Mouse (Mus musculus): ENCODE data around the gene Ascc1. TPM values are rescaled to one million over a fixed set of nuclear protein-coding genes. Genes with fewer than 3 reads are reported as not detected.

The Ascc1 gene
- polyA plus RNA-seq, 1 experiment from 2014 or later, result 50.2 TPM

GRCm38 (mm10) chr10:59973400-59973799 is 29.2 kb upstream of the Ascc1 start:
- no peaks in the 10 kb centered on the region for H3K36me3 ChIP-seq (ENCODE audit: control insufficient read depth, insufficient read depth, low read length)
- H3K27me3 ChIP-seq (replicated peaks; ENCODE audit: control insufficient read depth, insufficient read depth, low read length), result 0 out of 2 replicates have a peak, but pooled peaks cover 3% of the 10 kb centered on the region
- WGBS, result 91% methylated on average over 4 of the region's 4 CpGs
- no peaks in the 10 kb centered on the region for H3K9me3 ChIP-seq (replicated peaks; ENCODE audit: control insufficient read depth, low read length)
- no peak for ATAC-seq
- no peak overlapping the region for H3K4me3 ChIP-seq (ENCODE audit: low read depth, low read length)
- peaks cover 13% of the 10 kb centered on the region for H3K4me1 ChIP-seq (ENCODE audit: control insufficient read depth, insufficient read depth, low read length)
- no peak overlapping the region; the same call in 1 of the 2 replicates for H3K27ac ChIP-seq (ENCODE audit: low read depth, low read length)
- DNase-seq (ENCODE audit: low spot score), result no peak
- H3K4me2 ChIP-seq (ENCODE audit: low read length), result no peak overlapping the region
- no peak overlapping the region for H3K9ac ChIP-seq (ENCODE audit: low read length)

DNA sequence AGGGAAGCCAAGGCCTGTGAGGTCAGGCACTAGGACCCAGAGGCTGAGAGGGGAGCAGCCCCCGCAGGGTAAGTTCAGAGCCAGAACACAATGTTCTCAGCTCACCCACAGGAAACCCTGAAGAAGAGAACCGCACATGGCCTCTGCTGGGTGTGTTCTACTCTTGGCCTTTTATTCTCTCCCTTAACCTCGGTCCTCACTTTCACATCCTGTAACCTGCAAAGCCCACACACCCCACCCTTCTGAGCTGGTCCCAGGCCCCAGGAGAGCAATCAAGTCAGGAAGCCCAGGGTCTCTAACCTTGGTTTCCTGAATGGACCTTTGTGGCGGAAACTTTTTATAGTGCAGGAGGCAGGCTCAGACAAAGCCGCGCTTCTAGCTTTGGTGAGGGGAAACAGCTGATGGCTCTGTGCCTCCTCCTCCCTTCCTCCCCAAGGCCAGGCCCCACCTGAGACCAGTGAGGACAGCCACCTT is 28.4 kb upstream of the Ascc1 start:
- ATAC-seq (no peak), DNase-seq (ENCODE audit: low spot score) (no peak)
- Histone ChIP-seq H3K4me3 (ENCODE audit: low read depth, low read length) (no peak overlapping the region), H3K4me1 (ENCODE audit: control insufficient read depth, insufficient read depth, low read length) (peaks cover 21% of the 10 kb centered on the region), H3K27me3 (replicated peaks; ENCODE audit: control insufficient read depth, insufficient read depth, low read length) (0 out of 2 replicates have a peak, but pooled peaks cover 3% of the 10 kb centered on the region), H3K9me3 (replicated peaks; ENCODE audit: control insufficient read depth, low read length) (no peaks in the 10 kb centered on the region), H3K36me3 (ENCODE audit: control insufficient read depth, insufficient read depth, low read length) (no peaks in the 10 kb centered on the region), H3K4me2 (ENCODE audit: low read length) (no peak overlapping the region), H3K9ac (ENCODE audit: low read length) (peak overlapping the region; percentile 25; the same call in 1 of the 2 replicates), H3K27ac (ENCODE audit: low read depth, low read length) (peak overlapping the region; percentile 27; the same call in 1 of the 2 replicates)
- 13% methylated on average over 6 of the region's 6 CpGs for WGBS

DNA sequence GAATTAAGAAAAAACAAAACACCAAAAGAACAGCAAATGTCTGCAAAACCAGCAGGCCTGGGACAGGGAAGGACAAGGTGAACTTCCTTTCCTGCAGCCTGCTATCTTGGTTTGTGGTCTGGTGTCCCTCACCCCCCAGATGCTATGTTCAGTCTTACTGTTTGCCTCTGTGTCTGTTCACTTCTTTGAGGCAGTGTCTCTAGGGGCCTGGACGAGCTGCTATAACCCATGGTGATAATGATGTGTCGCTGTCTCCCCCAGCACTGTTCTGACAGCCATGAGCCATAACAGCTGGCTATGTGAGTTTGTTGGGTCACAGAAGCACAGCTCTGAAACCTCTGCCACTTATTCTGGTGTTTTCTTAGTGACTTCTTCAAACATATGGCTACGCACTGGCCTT is 27.8 kb upstream of the Ascc1 start:
- H3K9me3 ChIP-seq (replicated peaks; ENCODE audit: control insufficient read depth, low read length), result no peaks in the 10 kb centered on the region
- H3K27me3 ChIP-seq (replicated peaks; ENCODE audit: control insufficient read depth, insufficient read depth, low read length), result 0 out of 2 replicates have a peak, but pooled peaks cover 3% of the 10 kb centered on the region
- DNase-seq (ENCODE audit: low spot score) (no peak), ATAC-seq (no peak)
- no peaks in the 10 kb centered on the region for H3K36me3 ChIP-seq (ENCODE audit: control insufficient read depth, insufficient read depth, low read length)
- peaks cover 23% of the 10 kb centered on the region for H3K4me1 ChIP-seq (ENCODE audit: control insufficient read depth, insufficient read depth, low read length)
- no peak overlapping the region for H3K4me3 ChIP-seq (ENCODE audit: low read depth, low read length)
- H3K27ac ChIP-seq (ENCODE audit: low read depth, low read length), result no peak overlapping the region; the same call in 1 of the 2 replicates
- no peak overlapping the region for H3K9ac ChIP-seq (ENCODE audit: low read length)
- no peak overlapping the region for H3K4me2 ChIP-seq (ENCODE audit: low read length)
- WGBS, result 72% methylated on average over 3 of the region's 3 CpGs

GRCm38 (mm10) chr10:59977141-59977540 is 25.5 kb upstream of the Ascc1 start:
- Histone ChIP-seq H3K9me3 (replicated peaks; ENCODE audit: control insufficient read depth, low read length) (no peaks in the 10 kb centered on the region), H3K4me3 (ENCODE audit: low read depth, low read length) (no peak overlapping the region), H3K27me3 (replicated peaks; ENCODE audit: control insufficient read depth, insufficient read depth, low read length) (no peaks in the 10 kb centered on the region), H3K4me2 (ENCODE audit: low read length) (no peak overlapping the region), H3K4me1 (ENCODE audit: control insufficient read depth, insufficient read depth, low read length) (peaks cover 20% of the 10 kb centered on the region), H3K9ac (ENCODE audit: low read length) (no peak overlapping the region), H3K27ac (ENCODE audit: low read depth, low read length) (no peak overlapping the region), H3K36me3 (ENCODE audit: control insufficient read depth, insufficient read depth, low read length) (no peaks in the 10 kb centered on the region)
- DNase-seq (ENCODE audit: low spot score), result no peak
- no peak for ATAC-seq
- WGBS, result 60% methylated on average over 2 of the region's 4 CpGs

DNA sequence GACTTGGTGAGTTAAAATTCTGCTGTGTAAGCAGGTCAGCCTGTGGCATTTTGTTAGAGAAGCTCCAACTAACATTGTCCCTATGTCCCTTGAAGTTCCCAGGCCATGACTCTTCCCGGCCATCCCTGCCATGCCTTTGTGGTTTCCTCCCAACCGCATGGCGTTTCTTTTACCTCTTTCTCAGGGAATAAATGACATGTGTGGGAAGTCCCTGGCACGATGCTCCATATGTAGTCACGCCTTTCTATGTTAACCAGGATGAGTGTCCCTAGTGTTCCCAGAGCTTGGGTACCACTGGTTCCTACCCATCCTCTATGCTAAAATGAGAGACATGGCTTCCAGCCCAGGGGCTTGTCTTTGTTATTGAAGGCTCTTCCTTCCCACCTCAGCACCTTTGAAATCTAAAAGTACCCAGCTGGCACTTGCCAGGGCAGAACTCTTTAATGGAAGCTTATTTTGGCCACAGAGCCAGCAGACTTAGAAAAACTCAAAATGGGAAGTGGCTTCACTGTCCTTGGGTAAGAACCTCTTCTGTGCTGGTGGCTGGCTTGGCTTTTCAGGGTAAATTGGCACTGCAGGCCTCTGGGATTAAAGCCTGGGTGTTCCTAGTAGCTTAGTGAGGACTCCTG is 24.8 kb upstream of the Ascc1 start:
- H3K36me3 ChIP-seq (ENCODE audit: control insufficient read depth, insufficient read depth, low read length), result no peaks in the 10 kb centered on the region
- no peaks in the 10 kb centered on the region for H3K27me3 ChIP-seq (replicated peaks; ENCODE audit: control insufficient read depth, insufficient read depth, low read length)
- H3K9me3 ChIP-seq (replicated peaks; ENCODE audit: control insufficient read depth, low read length), result no peaks in the 10 kb centered on the region
- 94% methylated on average over 5 of the region's 5 CpGs for WGBS
- peaks cover 20% of the 10 kb centered on the region for H3K4me1 ChIP-seq (ENCODE audit: control insufficient read depth, insufficient read depth, low read length)
- ATAC-seq (no peak), DNase-seq (ENCODE audit: low spot score) (no peak)
- no peak overlapping the region for H3K9ac ChIP-seq (ENCODE audit: low read length)
- no peak overlapping the region for H3K4me3 ChIP-seq (ENCODE audit: low read depth, low read length)
- H3K4me2 ChIP-seq (ENCODE audit: low read length), result no peak overlapping the region
- no peak overlapping the region for H3K27ac ChIP-seq (ENCODE audit: low read depth, low read length)

GRCm38 (mm10) chr10:59978401-59978800 is 24.2 kb upstream of the Ascc1 start:
- 64% methylated on average over 2 of the region's 2 CpGs for WGBS
- no peak overlapping the region for H3K4me2 ChIP-seq (ENCODE audit: low read length)
- H3K27ac ChIP-seq (ENCODE audit: low read depth, low read length), result peak overlapping the region; percentile 10; the same call in 1 of the 2 replicates

DNA sequence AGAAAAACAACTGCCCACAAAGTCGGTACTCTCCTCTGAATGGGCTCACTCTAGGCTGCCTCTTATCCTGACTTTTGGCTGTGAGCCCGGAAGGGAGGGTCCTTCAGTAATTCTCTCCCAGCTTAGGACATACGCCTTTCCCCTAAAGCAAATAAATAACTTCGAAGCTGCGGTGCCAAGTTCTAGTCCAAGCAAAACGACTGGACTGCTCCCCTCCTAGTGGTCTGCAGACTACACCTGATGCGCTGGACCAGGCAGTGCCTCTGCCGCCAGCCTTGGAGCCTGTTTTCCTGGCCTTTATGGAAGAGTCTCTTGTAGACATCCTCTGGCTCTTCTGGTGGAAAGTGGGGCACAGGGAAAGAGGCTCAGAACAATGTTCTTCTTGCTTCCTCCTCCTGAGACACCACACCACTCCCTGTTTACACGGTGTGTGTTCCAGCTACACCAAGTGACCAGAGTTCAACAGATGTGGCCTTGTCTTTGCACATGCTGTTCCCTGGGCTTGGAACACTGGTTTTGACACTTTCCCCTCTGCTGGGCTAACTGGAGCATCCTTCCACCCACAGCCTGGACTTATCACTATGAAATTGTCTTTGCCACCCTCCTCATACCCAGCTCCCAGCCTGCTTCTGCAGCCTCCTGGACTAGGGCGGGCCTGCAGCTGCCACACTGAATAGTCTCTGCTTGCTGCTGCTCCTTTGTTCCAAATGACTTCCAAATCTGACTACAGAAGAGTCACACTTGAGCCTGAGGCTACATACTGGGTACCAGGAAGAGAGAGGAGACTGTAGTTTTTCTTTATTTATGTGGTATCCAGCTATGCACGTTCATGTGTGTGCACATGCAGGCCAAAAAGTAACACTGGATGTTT is 23.5 kb upstream of the Ascc1 start:
- H3K27me3 ChIP-seq (replicated peaks; ENCODE audit: control insufficient read depth, insufficient read depth, low read length), result no peaks in the 10 kb centered on the region
- DNase-seq (ENCODE audit: low spot score), result peak; percentile 82
- no peak overlapping the region for H3K4me3 ChIP-seq (ENCODE audit: low read depth, low read length)
- peaks cover 19% of the 10 kb centered on the region for H3K4me1 ChIP-seq (ENCODE audit: control insufficient read depth, insufficient read depth, low read length)
- 0 out of 2 replicates have a peak, but pooled peaks cover under 1% of the 10 kb centered on the region for H3K36me3 ChIP-seq (ENCODE audit: control insufficient read depth, insufficient read depth, low read length)
- H3K27ac ChIP-seq (ENCODE audit: low read depth, low read length), result peak overlapping the region; percentile 10; the same call in 1 of the 2 replicates
- no peak overlapping the region for H3K9ac ChIP-seq (ENCODE audit: low read length)
- no peak overlapping the region for H3K4me2 ChIP-seq (ENCODE audit: low read length)
- H3K9me3 ChIP-seq (replicated peaks; ENCODE audit: control insufficient read depth, low read length), result no peaks in the 10 kb centered on the region
- WGBS, result 35% methylated on average over 11 of the region's 11 CpGs
- ATAC-seq, result peak; percentile 75

More at GRCm38 (mm10) chr10:59978401-59978800, 24.2 kb upstream of the Ascc1 start:
- H3K9ac ChIP-seq (ENCODE audit: low read length), result no peak overlapping the region
- ATAC-seq (no peak), DNase-seq (ENCODE audit: low spot score) (no peak)
- H3K4me1 ChIP-seq (ENCODE audit: control insufficient read depth, insufficient read depth, low read length), result peaks cover 20% of the 10 kb centered on the region
- H3K9me3 ChIP-seq (replicated peaks; ENCODE audit: control insufficient read depth, low read length), result no peaks in the 10 kb centered on the region
- H3K27me3 ChIP-seq (replicated peaks; ENCODE audit: control insufficient read depth, insufficient read depth, low read length), result no peaks in the 10 kb centered on the region
- H3K36me3 ChIP-seq (ENCODE audit: control insufficient read depth, insufficient read depth, low read length), result no peaks in the 10 kb centered on the region
- no peak overlapping the region for H3K4me3 ChIP-seq (ENCODE audit: low read depth, low read length)

- peaks cover 13% of the 10 kb centered on the region for H3K4me1 ChIP-seq (ENCODE audit: control insufficient read depth, insufficient read depth, low read length)
- 95% methylated on average over 6 of the region's 6 CpGs for WGBS
- H3K36me3 ChIP-seq (ENCODE audit: control insufficient read depth, insufficient read depth, low read length), result peaks cover 8% of the 10 kb centered on the region; the same call in 1 of the 2 replicates
- no peak overlapping the region for H3K9ac ChIP-seq (ENCODE audit: low read length)
- no peak overlapping the region for H3K4me2 ChIP-seq (ENCODE audit: low read length)
- DNase-seq (ENCODE audit: low spot score) (no peak), ATAC-seq (no peak)
- H3K9me3 ChIP-seq (replicated peaks; ENCODE audit: control insufficient read depth, low read length), result no peaks in the 10 kb centered on the region
- H3K27ac ChIP-seq (ENCODE audit: low read depth, low read length), result no peak overlapping the region
- H3K4me3 ChIP-seq (ENCODE audit: low read depth, low read length), result no peak overlapping the region
- no peaks in the 10 kb centered on the region for H3K27me3 ChIP-seq (replicated peaks; ENCODE audit: control insufficient read depth, insufficient read depth, low read length)
These were observed 21.8 kb upstream of the Ascc1 start for GRCm38 (mm10) chr10:59980815-59981244.

All from forebrain, embryonic 14.5 days (tissue).